ENCODE assay signal across 17 mouse cellular contexts in genomic region chr2:46669517-46670291, GRCm38 (mm10).
DNase-seq lines count a peak whose midpoint lies in the region; ATAC-seq lines count a peak whose summit lies in the region.
"Had no signal": no experiment of that assay in that cellular context is flagged by ENCODE, and none has a peak within 500 bp of the region (broad histone marks: within the 10 kb centered on the region; RNA-seq: fewer than 3 reads in every experiment).

No protein-coding gene starts in this region.

- H3K4me3 ChIP-seq in hindbrain, embryonic 13.5 days, result no peak overlapping the region
- H3K4me3 ChIP-seq in midbrain, embryonic 14.5 days (replicated peaks; ENCODE audit: low read depth, low read length), result no peak overlapping the region
- H3K4me3 ChIP-seq: forebrain, embryonic 15.5 days; heart, embryonic 13.5 days; kidney, embryonic 15.5 days; liver, embryonic 13.5 days; megakaryocyte, embryonic 14.5 days; neural tube, embryonic 13.5 days had no signal

- intact Hi-C loops in left cerebral cortex, postnatal 4 days (cut with DNase I), result no loop called here

- no peak overlapping the region for H3K4me2 ChIP-seq in hindbrain, embryonic 13.5 days
- 0 out of 2 replicates have a peak overlapping the region, but pooled peaks have one; percentile 1 for H3K4me2 ChIP-seq in midbrain, embryonic 14.5 days (ENCODE audit: low read length)
- H3K4me2 ChIP-seq: forebrain, embryonic 15.5 days; heart, embryonic 13.5 days; kidney, embryonic 15.5 days; liver, embryonic 13.5 days; neural tube, embryonic 13.5 days had no signal

- 17% methylated on average over 13 of the region's 13 CpGs for WGBS in hindbrain, embryonic 13.5 days
- WGBS in midbrain, embryonic 14.5 days, result 20% methylated on average over 13 of the region's 13 CpGs

- H3K4me1 ChIP-seq in hindbrain, embryonic 13.5 days (replicated peaks), result peaks cover 13% of the 10 kb centered on the region
- peaks cover 21% of the 10 kb centered on the region for H3K4me1 ChIP-seq in midbrain, embryonic 14.5 days (ENCODE audit: control insufficient read depth, insufficient read depth, low read length)
- H3K4me1 ChIP-seq: heart, embryonic 13.5 days; liver, embryonic 13.5 days; megakaryocyte, embryonic 14.5 days had no signal

- peak overlapping the region; percentile 4; the same call in 1 of the 2 replicates for H3K27ac ChIP-seq in hindbrain, embryonic 13.5 days
- no peak overlapping the region; the same call in 1 of the 2 replicates for H3K27ac ChIP-seq in midbrain, embryonic 14.5 days (replicated peaks; ENCODE audit: low read depth, low read length)
- H3K27ac ChIP-seq: forebrain, embryonic 15.5 days; heart, embryonic 13.5 days; kidney, embryonic 15.5 days; liver, embryonic 13.5 days; neural tube, embryonic 13.5 days had no signal

- H3K27me3 ChIP-seq in hindbrain, embryonic 13.5 days, result no peaks in the 10 kb centered on the region
- 0 out of 2 replicates have a peak, but pooled peaks cover 3% of the 10 kb centered on the region for H3K27me3 ChIP-seq in midbrain, embryonic 14.5 days (ENCODE audit: control insufficient read depth, insufficient read depth, low read length)
- H3K27me3 ChIP-seq: forebrain, embryonic 15.5 days; heart, embryonic 13.5 days; kidney, embryonic 15.5 days; liver, embryonic 13.5 days; megakaryocyte, embryonic 14.5 days; neural tube, embryonic 13.5 days had no signal

- peak; percentile 39 for DNase-seq in left cerebral cortex, postnatal 4 days
- DNase-seq in left cerebral cortex, adult 8-10 months (ENCODE audit: low spot score in 2 of 2), result no peak
- DNase-seq in embryo, embryonic 10 days (ENCODE audit: low spot score), result peak; percentile 47
- peak; percentile 67 for DNase-seq in midbrain, embryonic 14.5 days
- no peak for DNase-seq in frontal cortex, postnatal 36 days (ENCODE audit: low spot score in 2 of 2)
- no peak for DNase-seq in heart, postnatal 4 days
- DNase-seq: cerebellum, postnatal 14 days; gastrocnemius, postnatal 14 days; liver, embryonic 13.5 days; right cerebral cortex, adult 18-20 months had no signal

- no peaks in the 10 kb centered on the region for H3K9me3 ChIP-seq in hindbrain, embryonic 13.5 days
- H3K9me3 ChIP-seq in midbrain, embryonic 14.5 days (ENCODE audit: control insufficient read depth, low read length), result no peaks in the 10 kb centered on the region
- H3K9me3 ChIP-seq: forebrain, embryonic 15.5 days; heart, embryonic 13.5 days; kidney, embryonic 15.5 days; liver, embryonic 13.5 days; megakaryocyte, embryonic 14.5 days; neural tube, embryonic 13.5 days had no signal

- ATAC-seq in hindbrain, embryonic 13.5 days (ENCODE audit: low FRiP score), result peak; percentile 70
- ATAC-seq in midbrain, embryonic 14.5 days (ENCODE audit: low FRiP score, low TSS enrichment), result peak; percentile 81
- ATAC-seq in frontal cortex, adult (ENCODE audit: low TSS enrichment), result no peak
- ATAC-seq: forebrain, embryonic 15.5 days had no signal

- H3K36me3 ChIP-seq in hindbrain, embryonic 13.5 days, result no peaks in the 10 kb centered on the region
- H3K36me3 ChIP-seq in midbrain, embryonic 14.5 days (ENCODE audit: control insufficient read depth, insufficient read depth, low read length), result no peaks in the 10 kb centered on the region
- H3K36me3 ChIP-seq: forebrain, embryonic 15.5 days; heart, embryonic 13.5 days; kidney, embryonic 15.5 days; liver, embryonic 13.5 days; neural tube, embryonic 13.5 days had no signal

- no peak overlapping the region for H3K9ac ChIP-seq in hindbrain, embryonic 13.5 days
- no peak overlapping the region for H3K9ac ChIP-seq in midbrain, embryonic 14.5 days (replicated peaks; ENCODE audit: low read length)
- H3K9ac ChIP-seq: forebrain, embryonic 15.5 days; heart, embryonic 13.5 days; kidney, embryonic 15.5 days; liver, embryonic 13.5 days; neural tube, embryonic 13.5 days had no signal

Comparison
In these comparisons a context has a peak if more than half of its experiments do, and no peak if none do; other contexts are left out.
1. DNase-seq: peak in left cerebral cortex, postnatal 4 days (single experiment), embryo, embryonic 10 days (single experiment) and midbrain, embryonic 14.5 days (single experiment); none in left cerebral cortex, adult 8-10 months (0 of 2), frontal cortex, postnatal 36 days (0 of 2) and heart, postnatal 4 days (single experiment).